Mouse (Mus musculus) thymus, adult 2 months (tissue): ENCODE data around the gene Ccdc102a. TPM values are rescaled to one million over a fixed set of nuclear protein-coding genes. Genes with fewer than 3 reads are reported as not detected.

ENCODE experiments used
- DNase-seq: peaks from one replicate; pipeline ENCODE4 v3.0.0; 2021
- H3K27ac ChIP-seq: fragments of 200-500 bp; 2 replicates; pipeline ENCODE4 v1.5.1; 2012; ENCODE audit warnings: low read length, control low read depth; ENCODE audit not compliant: control insufficient read depth, insufficient read depth
- H3K27me3 ChIP-seq: fragments of 200-500 bp; 2 replicates; pipeline ENCODE4 v1.6.1; 2012; ENCODE audit warnings: mild to moderate bottlenecking, low read length, moderate library complexity, mixed read lengths; ENCODE audit not compliant: control insufficient read depth, insufficient read depth
- H3K36me3 ChIP-seq: fragments of 200-500 bp; 2 replicates; pipeline ENCODE4 v1.6.1; 2012; ENCODE audit warnings: mild to moderate bottlenecking, low read length, moderate library complexity; ENCODE audit not compliant: control insufficient read depth, insufficient read depth
- H3K4me1 ChIP-seq: fragments of 200-500 bp; replicated peaks from 2 replicates; pipeline ENCODE4 v1.6.1; 2012; ENCODE audit warnings: low read length; ENCODE audit not compliant: control insufficient read depth, insufficient read depth
- H3K4me3 ChIP-seq: fragments of 200-500 bp; 2 replicates; pipeline ENCODE4 v1.5.1; 2012; ENCODE audit warnings: mild to moderate bottlenecking, low read length, control low read depth, moderate library complexity; ENCODE audit not compliant: control insufficient read depth, insufficient read depth
- CTCF ChIP-seq: fragments of 200-500 bp; IDR thresholded peaks from 2 replicates; pipeline ENCODE4 v1.5.1; 2012; ENCODE audit warnings: mild to moderate bottlenecking, control low read depth, low read length, moderate library complexity, borderline replicate concordance; ENCODE audit not compliant: control insufficient read depth, poor library complexity, insufficient read depth; ENCODE audit errors: extremely low read depth
- POLR2A ChIP-seq: fragments of 200-500 bp; IDR thresholded peaks from 2 replicates; pipeline ENCODE4 v1.6.1; 2012; ENCODE audit warnings: mild to moderate bottlenecking, low read length, control low read depth, moderate library complexity; ENCODE audit not compliant: control insufficient read depth, poor library complexity, insufficient read depth; ENCODE audit errors: extremely low read depth
- WGBS: fragments of 180-500 bp; shearing (Covaris S2); methylation state at CpG from one replicate; pipeline ENCODE4 v1.1.7; 2018; 5-methylcytosine and 5-hydroxymethylcytosine counted together
- polyA plus RNA-seq: library from polyadenylated mRNA; depleted of rRNA; stranded (reverse); fragments of >200 nt; gene quantifications from 2 replicates; pipeline ENCODE4 v1.2.3, GENCODE M21; 2012

Gene Ccdc102a
- polyA plus RNA-seq, 1 experiment, result 7.2 TPM

DNA sequence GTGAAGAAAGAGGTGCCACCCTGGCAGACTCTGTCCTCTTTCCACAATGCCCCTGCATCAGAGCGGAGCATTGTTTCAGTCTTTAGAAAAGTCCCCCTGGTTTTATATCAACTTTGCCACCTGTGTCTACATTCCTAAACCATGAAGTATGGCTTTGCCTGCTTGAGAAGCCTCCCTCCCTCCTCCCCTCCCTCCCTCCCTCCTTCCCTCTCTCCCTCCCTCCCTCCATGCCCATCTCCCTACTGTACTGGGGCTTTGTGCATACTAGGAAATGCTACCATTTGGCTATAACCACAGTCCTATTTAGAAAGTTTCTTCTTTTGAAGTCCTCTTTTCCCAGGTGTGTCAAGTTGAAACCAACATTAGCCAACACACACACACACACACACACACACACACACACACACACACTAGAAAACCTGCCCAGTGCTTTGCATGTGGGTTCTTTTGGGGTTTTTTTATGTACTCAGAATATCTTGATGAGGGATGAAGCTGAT is 38.2 kb upstream of the Ccdc102a start:
- no peak for TF ChIP-seq CTCF
- no peak for TF ChIP-seq POLR2A
- H3K4me1 ChIP-seq, result peaks cover 20% of the 10 kb centered on the region
- 15% methylated on average over 1 of the region's 1 CpGs for WGBS
- H3K36me3 ChIP-seq, result no peaks in the 10 kb centered on the region
- DNase-seq, result peak; percentile 48
- no peak overlapping the region for H3K27ac ChIP-seq
- no peaks in the 10 kb centered on the region for H3K27me3 ChIP-seq
- no peak overlapping the region for H3K4me3 ChIP-seq

DNA sequence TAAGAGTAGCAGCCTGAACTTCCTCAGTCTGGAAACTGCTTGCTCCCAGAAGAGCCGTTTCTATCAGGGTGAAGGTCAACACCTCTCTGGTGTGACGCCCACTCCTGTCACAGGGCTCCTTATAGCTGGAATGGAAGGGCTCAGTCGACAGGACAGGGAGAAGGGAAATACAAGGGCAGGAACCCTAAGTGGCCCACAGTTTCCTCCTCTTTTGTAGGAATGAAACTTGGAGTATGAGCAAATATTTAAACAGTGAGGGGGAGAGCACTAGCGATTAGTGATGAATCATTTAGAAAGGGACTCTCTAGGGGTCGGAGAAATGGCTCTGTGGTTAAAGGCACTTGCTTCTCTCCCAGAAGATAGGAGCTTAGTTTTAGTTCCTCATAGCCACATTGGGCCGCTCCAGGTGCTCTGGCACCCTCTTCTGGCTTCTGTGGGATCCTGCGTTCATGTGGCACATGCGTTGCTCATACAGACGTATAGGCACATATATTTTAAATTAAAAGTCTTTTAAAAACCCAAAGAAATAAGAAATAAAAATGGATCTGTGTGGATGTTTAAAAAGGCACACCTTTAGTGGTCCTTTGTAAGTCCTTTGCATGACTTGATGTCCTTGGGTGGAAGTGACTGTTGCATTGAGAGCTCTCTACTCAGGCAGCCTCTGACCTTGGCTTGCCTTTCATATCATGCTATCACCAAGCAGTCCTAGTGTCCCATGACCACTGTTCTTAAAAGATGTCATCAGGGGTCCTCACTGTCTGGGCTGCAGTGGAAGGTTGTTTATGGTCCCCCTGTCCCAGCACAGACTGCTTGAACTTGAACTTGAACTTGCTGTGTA is 37.2 kb upstream of the Ccdc102a start:
- no peak overlapping the region for H3K4me3 ChIP-seq
- H3K4me1 ChIP-seq, result peaks cover 20% of the 10 kb centered on the region
- 5% methylated on average over 9 of the region's 9 CpGs for WGBS
- no peaks in the 10 kb centered on the region for H3K36me3 ChIP-seq
- peak; percentile 69 for DNase-seq
- no peak overlapping the region for H3K27ac ChIP-seq
- TF ChIP-seq POLR2A, result no peak
- no peak for TF ChIP-seq CTCF
- H3K27me3 ChIP-seq, result no peaks in the 10 kb centered on the region

DNA sequence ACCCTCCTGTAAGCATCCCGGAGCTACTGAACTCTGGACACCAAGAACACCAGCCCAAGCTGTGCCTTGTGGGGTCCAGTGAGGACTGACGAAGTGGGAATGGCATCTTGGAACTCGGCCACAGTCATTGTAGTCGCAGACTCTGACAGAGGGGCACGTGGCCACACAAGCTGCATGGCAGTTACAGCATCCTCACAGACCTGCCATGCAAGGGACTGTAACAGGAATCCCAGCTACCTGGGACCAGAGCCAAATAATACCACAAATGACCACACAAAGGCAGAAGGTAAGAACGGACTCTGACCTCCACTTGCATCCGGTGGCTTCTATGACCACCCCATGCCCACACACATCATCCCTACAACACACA is 36.5 kb upstream of the Ccdc102a start:
- 15% methylated on average over 7 of the region's 7 CpGs for WGBS
- no peaks in the 10 kb centered on the region for H3K27me3 ChIP-seq
- H3K4me3 ChIP-seq, result no peak overlapping the region
- no peak for TF ChIP-seq POLR2A
- TF ChIP-seq CTCF, result no peak
- DNase-seq, result no peak
- no peak overlapping the region for H3K27ac ChIP-seq
- peaks cover 20% of the 10 kb centered on the region for H3K4me1 ChIP-seq
- H3K36me3 ChIP-seq, result no peaks in the 10 kb centered on the region

DNA sequence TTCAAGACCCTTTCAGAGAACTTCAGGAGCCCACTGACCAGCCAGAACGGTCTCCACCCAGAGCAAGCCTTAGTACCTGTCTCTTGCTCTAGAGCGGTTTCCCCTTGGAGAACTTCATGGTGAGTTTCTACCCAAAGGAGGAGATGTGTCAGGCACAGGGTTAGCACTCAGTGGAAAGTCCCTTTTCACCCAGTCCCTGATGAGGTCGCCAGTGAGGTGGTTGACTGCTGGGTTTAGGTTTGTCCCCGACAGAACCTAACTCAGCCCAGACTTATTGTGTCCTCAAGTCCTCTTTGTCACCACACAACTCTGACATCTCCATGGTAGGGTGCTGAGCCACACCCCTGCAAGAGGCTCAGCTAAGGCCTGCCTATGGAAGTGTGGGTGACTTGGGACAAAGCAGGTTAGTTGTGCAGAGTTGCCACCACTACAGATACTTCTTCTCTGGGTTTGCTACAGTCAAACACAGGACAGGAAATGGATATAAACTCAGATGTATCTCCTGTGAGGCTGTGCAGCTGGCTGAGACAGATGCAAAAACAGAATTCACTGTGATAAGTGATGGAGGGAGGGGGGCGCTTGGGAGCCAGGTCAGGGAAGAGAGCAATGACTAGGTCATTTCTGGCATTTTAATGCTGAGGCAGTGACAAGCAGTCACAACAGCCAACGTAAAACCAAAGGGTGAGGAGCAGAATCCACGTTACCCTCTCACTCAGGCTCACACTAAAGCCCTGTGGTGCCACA is 35.9 kb upstream of the Ccdc102a start:
- Histone ChIP-seq H3K36me3 (no peaks in the 10 kb centered on the region), H3K4me3 (no peak overlapping the region), H3K4me1 (peaks cover 20% of the 10 kb centered on the region), H3K27me3 (no peaks in the 10 kb centered on the region), H3K27ac (no peak overlapping the region)
- no peak for DNase-seq
- TF ChIP-seq POLR2A, result no peak
- TF ChIP-seq CTCF, result no peak
- 32% methylated on average over 7 of the region's 7 CpGs for WGBS

DNA sequence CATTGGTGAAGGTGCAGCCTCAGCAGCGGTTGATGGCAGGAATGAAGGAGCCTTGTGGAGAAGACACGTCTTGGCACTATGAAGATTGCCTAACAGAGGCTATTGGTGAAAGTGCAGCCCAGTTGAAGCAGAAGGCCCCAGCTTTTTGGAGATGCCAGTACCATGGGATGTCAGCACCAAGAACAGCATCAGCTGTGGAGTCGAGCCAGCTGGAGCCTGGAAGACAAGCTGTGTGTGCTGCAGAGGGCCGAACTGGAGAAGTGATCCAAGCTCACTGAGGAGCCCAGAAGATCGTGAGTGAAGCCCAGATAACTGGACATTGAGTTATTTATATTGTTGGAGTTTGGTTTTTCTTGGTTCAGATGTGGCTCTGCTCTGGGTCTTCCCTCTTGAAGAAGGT is 34.2 kb upstream of the Ccdc102a start:
- Histone ChIP-seq H3K4me1 (peaks cover 20% of the 10 kb centered on the region), H3K36me3 (no peaks in the 10 kb centered on the region), H3K27ac (no peak overlapping the region), H3K27me3 (no peaks in the 10 kb centered on the region), H3K4me3 (no peak overlapping the region)
- WGBS, result 88% methylated on average over 5 of the region's 5 CpGs
- TF ChIP-seq CTCF, result no peak
- no peak for TF ChIP-seq POLR2A
- no peak for DNase-seq

DNA sequence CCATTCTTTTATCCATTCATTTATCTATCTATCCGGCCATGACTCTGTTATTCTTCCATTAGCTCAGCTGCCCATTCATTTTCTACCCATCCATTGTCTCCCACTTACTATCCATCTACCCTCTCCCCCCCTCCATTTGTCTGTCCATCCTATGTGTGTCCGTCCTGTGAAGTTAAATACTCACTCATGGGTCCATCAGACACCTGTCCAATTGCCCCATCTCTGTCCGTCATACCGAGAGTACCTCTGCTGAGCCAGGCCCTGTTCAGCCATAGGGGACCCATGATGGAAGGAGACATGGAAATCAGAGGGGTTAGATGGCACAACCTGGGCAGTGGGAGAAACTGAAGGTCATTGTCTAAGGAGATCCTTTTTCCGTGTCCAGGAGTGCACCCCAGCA is 32.6 kb upstream of the Ccdc102a start:
- H3K4me3 ChIP-seq, result no peak overlapping the region
- WGBS, result 82% methylated on average over 5 of the region's 5 CpGs
- no peak overlapping the region for H3K27ac ChIP-seq
- H3K36me3 ChIP-seq, result no peaks in the 10 kb centered on the region
- no peak for DNase-seq
- TF ChIP-seq CTCF (no peak), POLR2A (no peak)
- no peaks in the 10 kb centered on the region for H3K27me3 ChIP-seq
- peaks cover 16% of the 10 kb centered on the region for H3K4me1 ChIP-seq
